24 mouse cellular contexts compared by ENCODE assay signal in the genomic region with DNA sequence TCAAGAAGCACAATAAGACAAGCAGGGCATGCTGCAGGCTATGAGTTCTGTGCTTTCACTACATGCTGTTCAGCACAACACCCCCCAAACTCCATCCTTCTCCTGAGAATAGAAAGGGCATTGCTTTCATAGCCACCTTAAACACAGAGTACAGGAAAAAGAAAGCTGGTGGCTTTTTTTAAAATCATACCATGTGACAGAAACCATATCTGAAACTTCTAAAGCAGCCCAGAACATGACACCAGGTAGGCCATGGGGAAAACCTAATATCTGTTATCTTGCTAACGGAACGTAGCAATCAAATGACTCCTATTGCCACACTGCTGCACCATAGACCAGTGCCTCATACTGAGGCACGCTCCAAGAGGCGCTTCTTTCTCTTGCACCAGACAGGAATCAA.
DNase-seq lines count a peak whose midpoint lies in the region; ATAC-seq and TF ChIP-seq lines count a peak whose summit lies in the region.
"Had no signal": no experiment of that assay in that cellular context is flagged by ENCODE, and none has a peak within 500 bp of the region (broad histone marks: within the 10 kb centered on the region; RNA-seq: fewer than 3 reads in every experiment).

No protein-coding gene starts in this region.

- H3K4me3 ChIP-seq in CH12.LX (replicated peaks in 1 of 3; ENCODE audit: low read depth in 2 of 3, low read length in 2 of 3, poor library complexity in 1 of 3): peak overlapping the region in 1 of 3 experiments; percentile 39
- H3K4me3 ChIP-seq in intestine, embryonic 15.5 days (replicated peaks): no peak overlapping the region
- H3K4me3 ChIP-seq: embryonic facial prominence, embryonic 10.5 days; embryonic facial prominence, embryonic 13.5 days; erythroblast, embryonic 14.5 days; forebrain, embryonic 12.5 days; forebrain, embryonic 15.5 days; hindbrain, embryonic 12.5 days; hindbrain, embryonic 15.5 days had no signal

- H3K27me3 ChIP-seq in CH12.LX (replicated peaks): no peaks in the 10 kb centered on the region
- no peaks in the 10 kb centered on the region for H3K27me3 ChIP-seq in intestine, embryonic 15.5 days (replicated peaks)
- H3K27me3 ChIP-seq: embryonic facial prominence, embryonic 13.5 days; forebrain, embryonic 12.5 days; forebrain, embryonic 15.5 days; hindbrain, embryonic 12.5 days had no signal

- H3K36me3 ChIP-seq in CH12.LX (replicated peaks in 1 of 2; ENCODE audit: control insufficient read depth in 1 of 2, insufficient read depth in 1 of 2, low read length in 1 of 2): no peaks in the 10 kb centered on the region
- H3K36me3 ChIP-seq in intestine, embryonic 15.5 days: no peaks in the 10 kb centered on the region
- H3K36me3 ChIP-seq: embryonic facial prominence, embryonic 10.5 days; embryonic facial prominence, embryonic 13.5 days; forebrain, embryonic 12.5 days; forebrain, embryonic 15.5 days; hindbrain, embryonic 12.5 days; hindbrain, embryonic 15.5 days had no signal

- in situ Hi-C loops in CH12.LX (cut with MboI; ENCODE audit: low pct_ligation_motif_present, low pct_unique_long_range_greater_than_20kb, low sequenced_read_pairs): no loop called here

- peak; percentile 38 for ATAC-seq in inflammation-experienced regulatory T-cells, adult 6 months
- no peak for ATAC-seq in megakaryocyte-erythroid progenitor cell, adult 5-6 weeks (replicated peaks; ENCODE audit: low FRiP score, low TSS enrichment, poor library complexity, severe bottlenecking)
- ATAC-seq in intestine, embryonic 15.5 days: no peak
- ATAC-seq: forebrain, embryonic 15.5 days; intestine, postnatal 0 days had no signal

- H3K9me3 ChIP-seq in CH12.LX (replicated peaks; ENCODE audit: low read length): peaks cover 8% of the 10 kb centered on the region
- no peaks in the 10 kb centered on the region for H3K9me3 ChIP-seq in intestine, embryonic 15.5 days
- H3K9me3 ChIP-seq: embryonic facial prominence, embryonic 10.5 days; embryonic facial prominence, embryonic 13.5 days; forebrain, embryonic 12.5 days; forebrain, embryonic 15.5 days; hindbrain, embryonic 12.5 days; hindbrain, embryonic 15.5 days had no signal

- peak overlapping the region; percentile 95 for H3K4me2 ChIP-seq in CH12.LX (ENCODE audit: insufficient read depth, low read depth, poor library complexity, severe bottlenecking)
- no peak overlapping the region for H3K4me2 ChIP-seq in intestine, embryonic 15.5 days (replicated peaks)
- H3K4me2 ChIP-seq: embryonic facial prominence, embryonic 13.5 days; forebrain, embryonic 12.5 days; forebrain, embryonic 15.5 days; heart, embryonic 11.5 days; hindbrain, embryonic 12.5 days; hindbrain, embryonic 15.5 days had no signal

- peak; percentile 39; the same call in 1 of the 2 replicates for TF ChIP-seq POLR2A in CH12.LX (IDR thresholded peaks at IDR 0.05; ENCODE audit: low read depth, low read length)

- TF ChIP-seq EP300 in CH12.LX (IDR thresholded peaks at IDR 0.05; ENCODE audit: low read length): peak; percentile 84

- WGBS in intestine, embryonic 15.5 days: 82% methylated on average over 4 of the region's 4 CpGs

- H3K27ac ChIP-seq in CH12.LX (ENCODE audit: insufficient read depth, low read depth): peak overlapping the region; percentile 100
- no peak overlapping the region for H3K27ac ChIP-seq in intestine, embryonic 15.5 days
- H3K27ac ChIP-seq: embryonic facial prominence, embryonic 10.5 days; embryonic facial prominence, embryonic 13.5 days; forebrain, embryonic 12.5 days; forebrain, embryonic 15.5 days; hindbrain, embryonic 12.5 days; hindbrain, embryonic 15.5 days had no signal

- peaks cover 13 to 54% of the 10 kb centered on the region in 2 experiments for H3K4me1 ChIP-seq in CH12.LX (ENCODE audit: control insufficient read depth in 1 of 2, insufficient read depth in 2 of 2)
- H3K4me1 ChIP-seq in intestine, embryonic 15.5 days (replicated peaks): 0 out of 2 replicates have a peak, but pooled peaks cover 2% of the 10 kb centered on the region
- H3K4me1 ChIP-seq: forebrain, embryonic 12.5 days; forebrain, embryonic 15.5 days; hindbrain, embryonic 15.5 days had no signal

- no peak; the same call in 1 of the 2 replicates for TF ChIP-seq RAD21 in CH12.LX (IDR thresholded peaks at IDR 0.05; ENCODE audit: low read depth, low read length)

- DNase-seq in CD4-positive helper T cell, adult 2 months (ENCODE audit: low read depth, low spot score): peak; percentile 50
- peak; percentile 79 for DNase-seq in CH12.LX (ENCODE audit: extremely low read depth)
- no peak for DNase-seq in gastrocnemius, adult 8-10 months (ENCODE audit: low spot score in 2 of 2)
- DNase-seq: adrenal gland, postnatal 10 days; adrenal gland, postnatal 36 days; cerebellum, adult 8-10 months; cerebellum, postnatal 10 days; cerebellum, postnatal 36 days; embryo, embryonic 11 days; gastrocnemius, postnatal 10 days; gastrocnemius, postnatal 36 days; kidney, adult 2 months had no signal

- TF ChIP-seq CTCF in CH12.LX (conservative IDR thresholded peaks at IDR 0.05 in 1 of 2, IDR thresholded peaks at IDR 0.05 in 1 of 2; ENCODE audit: low read depth in 2 of 2, low read length in 2 of 2): no peak

- dilution Hi-C loops in CH12.LX (cut with MboI; ENCODE audit: extremely low pct_ligation_motif_present, extremely low pct_unique_long_range_greater_than_20kb, low sequenced_read_pairs): no loop called here

- peak overlapping the region; percentile 68 for H3K9ac ChIP-seq in CH12.LX (ENCODE audit: insufficient read depth, low read depth)
- H3K9ac ChIP-seq in intestine, embryonic 15.5 days: no peak overlapping the region
- H3K9ac ChIP-seq: embryonic facial prominence, embryonic 13.5 days; forebrain, embryonic 12.5 days; forebrain, embryonic 15.5 days; hindbrain, embryonic 12.5 days; hindbrain, embryonic 15.5 days had no signal

- H3K79me2 ChIP-seq in CH12.LX (replicated peaks; ENCODE audit: control insufficient read depth, extremely low read depth, insufficient read depth, poor library complexity, severe bottlenecking): no peaks in the 10 kb centered on the region

TF ChIP-seq in CH12.LX, 34 proteins besides CTCF, POLR2A, EP300 and RAD21:
- 0 out of 2 replicates have a peak, but pooled peaks have one; percentile 62 for TF ChIP-seq TBP (conservative IDR thresholded peaks at IDR 0.05; ENCODE audit: low read depth, low read length)
- peak; percentile 90 for TF ChIP-seq ZNF384 (IDR thresholded peaks at IDR 0.05; ENCODE audit: low read depth, low read length)
- peak; percentile 84 for TF ChIP-seq BHLHE40 (IDR thresholded peaks at IDR 0.05; ENCODE audit: low read depth, low read length)
- TF ChIP-seq CHD1 (IDR thresholded peaks at IDR 0.05; ENCODE audit: low read depth, low read length): 0 out of 2 replicates have a peak, but pooled peaks have one; percentile 3
- peak; percentile 52; the same call in 1 of the 2 replicates for TF ChIP-seq MAFK (IDR thresholded peaks at IDR 0.05; ENCODE audit: insufficient replicate concordance, low read length)
- TF ChIP-seq IRF4 (IDR thresholded peaks at IDR 0.05; ENCODE audit: low read depth, low read length): peak; percentile 89
- TF ChIP-seq MXI1 (IDR thresholded peaks at IDR 0.05; ENCODE audit: low read depth, low read length): peak; percentile 18; the same call in 1 of the 2 replicates
- TF ChIP-seq HCFC1 (IDR thresholded peaks at IDR 0.05; ENCODE audit: low read depth, low read length): no peak
- no peak; the same call in 1 of the 2 replicates for TF ChIP-seq JUND (conservative IDR thresholded peaks at IDR 0.05; ENCODE audit: low read depth, low read length)
- peak; percentile 86 for TF ChIP-seq MEF2A (IDR thresholded peaks at IDR 0.05; ENCODE audit: borderline replicate concordance, low read depth, low read length)
- peak; percentile 69 for TF ChIP-seq USF1 (IDR thresholded peaks at IDR 0.05; ENCODE audit: low read depth, low read length)
- TF ChIP-seq MAZ (IDR thresholded peaks at IDR 0.05; ENCODE audit: low read depth, low read length): 0 out of 2 replicates have a peak, but pooled peaks have one; percentile 42
- 0 out of 2 replicates have a peak, but pooled peaks have one; percentile 16 for TF ChIP-seq ELF1 (IDR thresholded peaks at IDR 0.05; ENCODE audit: low read depth, low read length)
- TF ChIP-seq SMC3 (IDR thresholded peaks at IDR 0.05; ENCODE audit: low read depth, low read length): peak; percentile 29
- no peak for TF ChIP-seq ZC3H11A (IDR thresholded peaks at IDR 0.05; ENCODE audit: low read depth, low read length)
- TF ChIP-seq MYC (IDR thresholded peaks at IDR 0.05; ENCODE audit: low read depth, low read length): peak; percentile 89; the same call in 1 of the 2 replicates
- TF ChIP-seq MAX (IDR thresholded peaks at IDR 0.05; ENCODE audit: low read length): peak; percentile 87
- TF ChIP-seq ZKSCAN1 (IDR thresholded peaks at IDR 0.05; ENCODE audit: borderline replicate concordance, low read depth, low read length): no peak
- no peak for TF ChIP-seq E2F4 (IDR thresholded peaks at IDR 0.05; ENCODE audit: insufficient replicate concordance, low read depth, low read length)
- peak; percentile 46; the same call in 1 of the 2 replicates for TF ChIP-seq CHD2 (IDR thresholded peaks at IDR 0.05; ENCODE audit: low read length)
- no peak for TF ChIP-seq NELFE (IDR thresholded peaks at IDR 0.05; ENCODE audit: low read depth, low read length)
- peak; percentile 84; the same call in 1 of the 2 replicates for TF ChIP-seq SIN3A (IDR thresholded peaks at IDR 0.05; ENCODE audit: low read length)
- no peak for TF ChIP-seq GABPA (IDR thresholded peaks at IDR 0.05; ENCODE audit: insufficient replicate concordance, low read depth, low read length)
- TF ChIP-seq USF2 (conservative IDR thresholded peaks at IDR 0.05; ENCODE audit: low read depth, low read length): peak; percentile 81
- peak; percentile 82 for TF ChIP-seq TCF12 (IDR thresholded peaks at IDR 0.05; ENCODE audit: low read depth, low read length)
- peak; percentile 49; the same call in 1 of the 2 replicates for TF ChIP-seq RCOR1 (conservative IDR thresholded peaks at IDR 0.05; ENCODE audit: low read depth, low read length)
- TF ChIP-seq KAT2A (IDR thresholded peaks at IDR 0.05; ENCODE audit: insufficient replicate concordance, low read length): 0 out of 2 replicates have a peak, but pooled peaks have one; percentile 27
- TF ChIP-seq NRF1 (IDR thresholded peaks at IDR 0.05; ENCODE audit: low read depth, low read length): no peak
- TF ChIP-seq ETS1 (conservative IDR thresholded peaks at IDR 0.05; ENCODE audit: low read depth, low read length): peak; percentile 81

Comparison
In these comparisons a context has a peak if more than half of its experiments do, and no peak if none do; other contexts are left out.
1. DNase-seq: peak in CD4-positive helper T cell, adult 2 months (single experiment) and CH12.LX (single experiment); none in gastrocnemius, adult 8-10 months (0 of 2).